Mouse (Mus musculus) spleen, adult 18-20 months (tissue): ENCODE results near the gene Ehd3.
"Not testable (repeated sequence)": the region's sequence is repeated elsewhere in the genome, so short reads cannot be mapped to it uniquely, and the experiment has no call there.

Source experiments
- DNase-seq, 2 experiments: peaks; one replicate each; pipeline ENCODE4 v3.0.0; 2022; ENCODE audit warnings: mixed read lengths in 2 of 2

Ehd3 gene

GRCm38 (mm10) chr17:73827446-73827845, 23.5 kb downstream of the Ehd3 start:
- no peak for DNase-seq

GRCm38 (mm10) chr17:73830511-73830910, 26.6 kb downstream of the Ehd3 start:
- DNase-seq: no peak

DNA sequence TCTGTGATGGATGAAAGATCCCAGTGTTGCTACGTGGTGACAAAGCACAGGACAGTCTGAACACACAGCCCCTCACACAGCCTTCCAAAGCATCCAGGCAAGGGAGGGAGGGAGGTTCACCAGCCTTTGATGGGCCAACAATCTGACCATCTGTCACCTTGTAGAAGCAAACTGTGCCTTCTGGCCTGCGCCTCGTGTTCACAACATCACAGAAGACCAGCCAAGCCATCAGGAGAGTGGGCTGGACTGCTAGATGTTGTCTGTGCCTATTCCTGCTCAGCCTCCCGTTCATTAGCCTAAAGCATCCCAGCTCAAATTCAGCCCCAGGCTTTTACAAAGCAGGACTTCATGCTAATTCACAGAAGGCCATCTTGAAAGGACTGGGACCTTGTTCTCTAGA, 27.5 kb downstream of the Ehd3 start:
- no peak for DNase-seq

DNA sequence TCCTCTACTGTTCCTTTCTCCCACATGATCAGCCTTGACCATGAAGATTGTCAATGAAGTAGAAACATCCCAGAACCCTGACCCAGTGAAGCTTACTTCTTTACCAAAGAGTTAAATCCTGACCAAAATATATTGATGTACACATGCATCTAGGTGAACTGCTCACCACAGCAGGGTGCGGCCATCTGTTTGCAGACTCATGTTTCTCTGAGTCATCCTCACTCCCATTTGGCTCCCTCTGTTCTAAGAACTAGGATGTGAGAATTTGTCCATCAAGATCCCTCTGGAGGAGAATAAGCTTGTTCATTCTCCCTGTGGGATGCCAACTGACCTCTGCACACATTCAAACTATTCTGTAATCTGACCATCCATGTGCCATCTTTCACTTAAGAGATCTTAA, 29.0 kb downstream of the Ehd3 start:
- no peak for DNase-seq

GRCm38 (mm10) chr17:73833474-73833873, 29.5 kb downstream of the Ehd3 start:
- no peak for DNase-seq

GRCm38 (mm10) chr17:73836601-73837000, 32.7 kb downstream of the Ehd3 start:
- DNase-seq: no peak

DNA sequence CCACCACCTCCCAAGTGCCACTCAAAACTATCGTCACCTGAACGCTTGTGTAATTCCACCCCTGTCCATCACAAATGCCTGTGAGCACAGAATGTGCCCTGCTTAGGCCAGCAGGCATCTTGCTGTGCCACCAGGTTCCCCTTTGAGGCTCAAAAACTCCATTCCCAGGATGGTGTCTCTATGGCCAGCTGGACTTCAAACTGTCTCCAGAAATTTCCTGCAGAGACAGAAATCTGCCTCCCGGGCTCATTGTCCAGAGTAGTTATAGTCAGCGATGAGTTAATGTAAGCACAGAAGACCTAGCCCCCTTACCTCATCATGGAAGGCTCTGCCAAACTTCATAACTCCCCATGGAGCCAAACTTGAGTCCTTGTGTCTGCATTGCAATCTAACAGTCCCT, 33.3 kb downstream of the Ehd3 start:
- DNase-seq: no peak

DNA sequence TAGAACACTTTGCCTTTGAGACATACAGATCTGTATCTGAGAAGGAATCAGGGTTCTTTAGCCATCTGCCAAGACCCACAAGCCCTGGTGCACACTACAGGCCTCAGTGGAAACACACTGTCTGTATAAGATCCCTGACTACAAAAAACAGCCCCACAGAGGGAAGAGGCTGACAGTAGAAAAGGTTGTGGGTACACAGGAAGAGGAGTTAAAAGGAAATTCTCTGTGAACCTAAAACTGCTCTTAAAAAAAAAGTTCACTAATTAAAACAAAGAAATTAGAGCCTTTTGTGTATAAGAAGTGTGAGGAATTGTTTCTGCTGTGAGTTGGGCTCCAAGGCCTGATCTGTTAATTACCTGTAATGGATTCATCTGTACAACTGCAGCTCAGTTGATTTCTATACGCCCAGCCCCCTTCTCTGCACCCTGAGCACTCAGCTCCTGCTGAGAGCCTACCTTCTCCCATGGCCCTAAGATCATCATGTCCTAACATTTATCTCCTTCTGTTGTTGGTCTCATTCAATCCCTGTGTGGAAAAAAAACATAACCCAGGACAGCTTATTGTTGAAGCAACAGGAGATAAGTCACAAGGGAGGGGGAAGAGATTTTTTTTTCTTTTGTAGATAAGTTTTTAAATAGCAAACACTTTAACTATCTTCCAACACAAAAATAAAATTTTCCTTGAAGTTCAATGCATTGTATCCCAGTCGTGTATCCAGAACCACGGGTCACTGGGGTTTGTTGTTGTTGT, 35.3 kb downstream of the Ehd3 start:
- no peak for DNase-seq

DNA sequence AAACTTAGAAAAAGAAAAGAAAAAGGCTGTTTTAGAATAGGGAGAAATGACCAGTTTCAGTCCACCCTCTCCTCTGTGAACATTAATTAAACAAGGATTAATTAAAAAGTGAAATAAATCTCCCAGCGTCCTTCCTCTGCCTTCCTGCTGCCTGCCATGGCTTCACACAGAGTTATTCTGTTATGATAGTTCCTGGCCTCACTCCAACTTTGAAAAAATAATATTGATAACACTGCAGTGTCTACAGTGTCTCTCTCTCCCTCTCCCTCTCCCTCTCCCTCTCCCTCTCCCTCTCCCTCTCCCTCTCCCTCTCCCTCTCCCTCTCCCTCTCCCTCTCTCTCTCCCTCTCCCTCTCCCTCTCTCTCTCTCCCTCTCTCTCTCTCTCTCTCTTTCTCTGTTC, 35.9 kb downstream of the Ehd3 start:
- DNase-seq: not testable (repeated sequence)

DNA sequence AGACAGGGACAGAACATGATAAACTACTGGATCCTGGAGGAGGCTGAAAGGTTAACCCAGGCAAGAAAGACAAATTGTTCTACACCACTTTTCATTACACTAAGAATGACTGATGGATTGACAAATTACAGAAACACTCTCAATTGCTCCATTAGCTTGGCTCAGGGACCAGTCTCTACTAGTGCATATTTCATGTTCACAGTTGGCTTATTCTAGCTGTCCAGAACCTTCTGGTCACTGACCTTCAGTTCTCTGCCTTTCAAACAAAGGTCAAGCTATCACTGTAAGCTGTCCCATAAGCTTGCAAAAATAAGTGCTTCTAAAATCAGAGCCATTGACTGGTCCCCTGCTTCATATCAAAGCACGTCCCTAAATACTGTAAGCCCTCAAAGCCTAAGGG, 39.0 kb downstream of the Ehd3 start:
- DNase-seq: no peak

DNA sequence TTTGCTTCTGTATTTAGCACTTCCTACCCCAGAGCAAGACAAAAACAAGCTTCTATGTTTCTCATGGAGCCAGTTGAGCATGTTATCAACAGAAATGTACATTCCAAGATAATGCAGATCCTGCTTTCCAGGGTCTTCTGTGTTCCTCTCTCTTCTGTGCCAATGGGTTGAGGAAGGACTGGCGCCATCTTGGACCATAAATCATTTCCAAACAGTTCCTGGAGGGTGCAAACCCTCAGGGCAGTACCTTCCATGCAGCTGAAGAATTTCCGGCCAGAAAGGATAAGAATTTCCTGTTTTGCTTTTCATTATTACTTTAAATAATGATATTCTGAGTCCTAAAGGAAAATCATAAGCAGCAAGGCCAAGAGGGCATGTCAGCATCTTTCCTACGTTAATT, 41.7 kb downstream of the Ehd3 start:
- no peak for DNase-seq

- no peak for DNase-seq
Observed at GRCm38 (mm10) chr17:73847399-73847798, 43.5 kb downstream of the Ehd3 start.

GRCm38 (mm10) chr17:73853041-73853440, 49.1 kb downstream of the Ehd3 start:
- DNase-seq: no peak

DNA sequence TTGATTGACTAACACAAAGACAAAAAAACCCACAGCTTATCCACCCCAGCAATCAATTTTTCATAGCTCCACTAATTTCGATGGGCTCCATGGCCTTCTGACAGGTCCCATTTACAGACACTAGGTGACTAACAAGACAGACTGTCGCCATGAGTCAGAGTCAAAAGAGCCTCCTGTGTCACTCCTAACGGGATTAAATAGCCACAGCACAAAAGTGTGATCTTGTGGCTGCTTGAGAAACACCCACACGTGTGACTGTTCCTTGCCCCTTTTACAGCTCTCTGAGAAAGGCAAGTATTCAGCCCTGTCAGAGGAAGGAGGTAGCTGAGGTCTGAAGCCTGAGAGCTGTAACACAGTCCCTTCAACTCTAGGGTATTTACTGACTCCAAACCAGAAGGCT, 49.8 kb downstream of the Ehd3 start:
- DNase-seq: no peak

- peak; percentile 24 to 31 for DNase-seq
Observed at GRCm38 (mm10) chr17:73869008-73869685, 65.2 kb downstream of the Ehd3 start.

GRCm38 (mm10) chr17:73870956-73871605, 67.1 kb downstream of the Ehd3 start:
- peak in 1 of 2 experiments; percentile 15 for DNase-seq

DNA sequence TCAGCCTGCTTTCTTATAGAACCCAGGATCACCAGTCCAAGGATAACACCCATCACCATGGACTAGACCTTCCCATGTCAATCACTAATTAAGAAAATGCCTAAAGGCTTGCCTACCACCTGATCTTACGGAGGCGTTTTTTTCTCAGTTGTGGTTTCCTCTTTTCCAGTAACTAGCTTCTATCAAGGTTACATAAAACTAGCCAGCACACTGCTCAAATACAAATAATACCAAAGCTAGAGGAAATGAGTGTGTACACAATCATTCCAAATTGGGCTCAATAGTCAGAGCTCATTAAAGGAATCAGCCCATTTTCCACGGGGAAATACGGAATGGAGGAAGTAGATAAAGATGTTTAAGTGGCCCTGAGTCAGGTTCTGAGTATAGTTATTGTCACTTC, 71.3 kb downstream of the Ehd3 start:
- DNase-seq: no peak

DNA sequence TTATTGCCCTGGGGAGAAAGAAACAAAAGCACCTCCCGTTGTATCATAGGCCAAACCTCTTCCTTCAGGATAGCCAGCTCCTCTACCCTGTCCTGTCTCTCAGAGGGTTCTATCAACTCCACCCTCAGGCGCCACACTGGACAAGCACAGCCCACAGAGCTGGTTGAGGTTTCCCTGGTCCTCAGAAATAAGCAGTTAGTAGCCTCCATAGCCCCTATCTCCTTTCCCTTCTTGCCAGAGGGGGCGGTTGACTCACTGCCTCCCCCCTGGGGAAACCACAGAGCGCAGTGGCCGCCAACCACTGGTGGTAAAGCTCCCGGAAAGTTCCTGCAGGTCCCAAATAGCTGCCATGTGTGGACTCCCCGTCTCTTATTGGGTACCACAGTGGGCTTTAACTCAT, 71.7 kb downstream of the Ehd3 start:
- no peak for DNase-seq

- no peak for DNase-seq
Observed at GRCm38 (mm10) chr17:73879262-73879916, 75.5 kb downstream of the Ehd3 start.

GRCm38 (mm10) chr17:73880286-73880685, 76.4 kb downstream of the Ehd3 start:
- DNase-seq: no peak

GRCm38 (mm10) chr17:73881295-73881694, 77.4 kb downstream of the Ehd3 start:
- DNase-seq: no peak
